Mouse (Mus musculus) bone marrow, adult 2 months (tissue): ENCODE results near the gene Mgme1.

ENCODE experiments used
- CTCF ChIP-seq: fragments of 200-500 bp; IDR thresholded peaks from 2 replicates; pipeline ENCODE4 v1.5.1; 2011; ENCODE audit warnings: low read length, control low read depth; ENCODE audit not compliant: control insufficient read depth, insufficient read depth
- POLR2A ChIP-seq: fragments of 200-500 bp; IDR thresholded peaks from 2 replicates; pipeline ENCODE4 v1.6.1; 2011; ENCODE audit warnings: low read depth, mild to moderate bottlenecking, control low read depth, low read length, borderline replicate concordance; ENCODE audit not compliant: control insufficient read depth

DNA sequence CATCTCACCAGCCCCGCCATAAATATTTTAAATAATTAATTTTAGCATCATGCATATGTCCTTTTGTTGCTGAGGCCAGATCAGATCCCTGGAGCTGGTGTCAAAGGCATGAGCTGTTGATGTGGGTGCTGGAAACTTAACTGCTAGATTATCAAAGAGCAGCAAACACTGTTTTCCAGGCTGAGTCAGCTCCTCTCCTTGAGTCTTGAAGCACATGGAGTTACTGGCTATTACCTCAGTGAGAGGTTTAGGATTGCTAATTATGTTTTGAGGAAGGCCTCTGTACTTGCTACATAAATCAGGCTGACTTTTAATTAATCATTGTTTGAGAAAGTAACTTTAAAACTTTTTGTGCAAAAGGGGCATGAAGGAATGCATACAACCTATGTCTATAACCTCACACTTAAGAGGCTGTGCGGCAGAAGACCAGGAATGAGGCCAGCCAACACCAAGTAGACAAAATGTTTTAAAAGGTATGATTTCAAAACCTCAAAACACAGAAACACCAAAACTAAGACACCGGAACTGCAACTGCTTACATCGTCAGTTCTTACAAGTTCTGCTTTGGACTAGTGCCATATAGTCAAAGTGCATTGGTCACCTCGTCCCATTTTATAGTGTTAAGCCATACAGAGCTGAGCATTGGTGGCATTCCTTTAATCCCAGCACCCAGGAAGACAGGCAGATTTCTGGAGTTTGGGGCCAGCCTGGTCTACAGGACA lies 5.9 kb upstream of the Mgme1 start:
- TF ChIP-seq POLR2A (no peak), CTCF (no peak)
